Mouse (Mus musculus): ENCODE results near the gene Ica1l.

- TF ChIP-seq CTCF (IDR thresholded peaks at IDR 0.05; ENCODE audit: low read depth) (no peak), EP300 (optimal IDR thresholded peaks at IDR 0.05) (no peak)
These were observed 110.0 kb downstream of the Ica1l start for GRCm38 (mm10) chr1:59932991-59933390.
